Mouse (Mus musculus): Measurements from ENCODE around the gene Rac2. TPM values are rescaled to one million over a fixed set of nuclear protein-coding genes. Genes with fewer than 3 reads are reported as not detected.

Gene Rac2
- polyA plus RNA-seq (2017; shearing (Covaris generic)): 1,000 to 10,000 TPM; 2,622 to 2,716 TPM

DNA sequence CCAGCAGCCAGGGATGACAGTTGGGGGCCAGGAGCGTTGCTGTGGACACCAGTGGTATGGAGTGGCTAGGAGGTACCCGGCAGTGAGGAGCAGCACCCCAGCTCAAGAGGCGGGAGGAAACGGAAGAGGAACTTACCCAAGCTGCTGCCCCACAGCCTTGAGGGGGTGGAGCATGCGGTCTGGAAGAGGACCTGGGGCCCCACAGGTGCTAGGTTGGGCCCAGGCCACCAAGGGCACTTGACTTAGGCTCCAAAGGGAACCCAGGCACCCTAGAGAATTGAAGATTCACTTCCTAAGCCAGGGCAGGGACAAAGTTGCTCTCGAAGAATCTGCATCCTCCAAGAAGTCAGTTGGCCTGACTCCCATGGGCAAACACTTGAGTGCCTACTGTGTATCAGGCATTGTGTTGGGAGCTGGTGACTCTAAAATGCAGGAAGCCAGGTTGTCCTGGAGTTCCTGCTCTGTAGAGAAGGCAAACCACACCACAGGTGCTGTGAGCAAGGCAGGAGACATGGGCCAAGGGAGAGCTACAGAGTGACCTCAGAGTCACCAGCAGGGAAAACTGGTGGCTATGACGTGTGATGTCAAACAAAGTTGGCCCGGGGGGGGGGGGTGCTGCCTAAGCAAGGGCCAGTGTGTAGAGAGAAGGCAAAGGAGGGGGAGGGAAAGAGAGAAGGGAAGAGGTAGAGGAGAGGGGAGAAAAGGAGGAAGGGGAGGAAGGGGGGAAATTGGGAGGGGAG is at the start of gene Rac2:
Rac2 (minus strand) TSS at position 126 of the 740 bp plus-strand sequence.

DNA sequence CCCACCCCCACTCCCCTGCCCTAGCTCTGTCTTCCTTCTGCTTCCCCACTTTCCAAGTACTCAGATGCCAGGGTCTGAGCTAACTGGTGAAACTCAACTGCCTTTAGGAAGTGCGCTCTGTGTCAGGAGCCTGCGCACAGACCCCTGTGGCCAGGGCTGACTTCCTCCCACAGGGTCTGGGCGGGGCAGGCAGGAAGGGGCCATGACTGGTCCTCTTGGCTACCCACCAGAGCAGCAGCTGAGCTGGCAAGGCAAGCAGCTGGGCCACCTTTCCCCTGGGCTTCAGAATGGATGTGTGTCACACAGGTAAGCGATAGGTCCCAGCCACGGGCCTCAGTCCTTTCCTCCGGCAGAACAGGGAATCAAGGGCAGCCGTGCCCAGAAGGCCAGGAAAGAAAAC is 24.3 kb upstream of the Rac2 start, which contains the start of gene Cyth4:
Cyth4 (plus strand) TSS at position 134 of the 400 bp plus-strand sequence.

GRCm38 (mm10) chr15:78544561-78545001 is 28.0 kb downstream of the Rac2 start, which contains the start of gene Sstr3:
Gene Sstr3, minus strand, starts transcription at chr15:78544685.

DNA sequence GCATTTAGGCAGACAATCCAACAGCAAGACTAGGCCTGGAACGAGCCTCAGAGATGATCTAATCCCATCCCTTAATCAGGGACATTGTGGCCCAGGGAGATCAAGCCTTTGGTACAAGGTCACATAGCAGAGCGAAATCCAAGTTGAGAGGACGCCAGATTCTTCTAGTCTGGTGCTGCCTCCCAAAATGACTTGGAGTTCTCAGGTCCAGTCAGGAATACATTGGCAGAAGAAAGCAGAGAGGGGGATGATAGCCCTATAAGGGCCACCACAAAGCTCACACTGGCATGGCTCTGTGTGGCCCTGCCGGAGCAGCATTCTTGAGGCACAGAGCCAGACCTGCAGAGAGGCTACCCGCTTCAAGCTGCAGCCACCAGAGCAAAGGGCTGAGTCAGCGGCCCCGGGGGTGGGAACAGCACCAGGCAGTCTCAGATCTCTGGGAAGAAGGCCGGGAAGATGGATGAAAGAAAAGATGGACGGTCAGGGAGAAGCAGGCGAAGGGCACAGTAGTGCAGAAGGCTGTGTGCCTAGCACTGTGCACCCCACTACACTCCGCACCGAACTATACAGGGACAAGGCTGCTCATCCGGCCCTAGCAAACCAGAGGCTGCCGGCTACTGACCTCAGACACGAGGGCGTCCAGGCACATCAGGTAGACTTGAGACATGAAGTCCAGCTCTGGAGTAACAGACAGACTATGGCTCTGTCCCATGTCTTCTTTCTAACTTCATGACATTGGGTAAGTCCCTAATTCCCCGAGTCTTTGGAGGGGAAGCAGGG is 41.7 kb downstream of the Rac2 start, which contains the start of gene C1qtnf6:
C1qtnf6 (minus strand) TSS at position 746 of the 780 bp plus-strand sequence.

Other genes starting within 250 kb of the Rac2 start
- gene Csf2rb, start 247.0 kb downstream of the Rac2 start, polyA plus RNA-seq (2017; shearing (Covaris generic)): 1 to 10 TPM in 1 of 2 experiments, under 1 TPM in 1; 0.95 to 3.7 TPM
- gene Tex33, start 176.9 kb downstream of the Rac2 start, polyA plus RNA-seq (2017; shearing (Covaris generic)): not detected
- gene Tst, start 166.9 kb downstream of the Rac2 start, polyA plus RNA-seq (2017; shearing (Covaris generic)): under 1 TPM; 0.17 to 0.87 TPM
- gene Mpst, start 166.4 kb downstream of the Rac2 start, polyA plus RNA-seq (2017; shearing (Covaris generic)): 1 to 10 TPM; 1.5 to 8.3 TPM
- gene Kctd17, start 144.2 kb downstream of the Rac2 start, polyA plus RNA-seq (2017; shearing (Covaris generic)): 10 to 100 TPM; 12.6 to 37.3 TPM
- gene Tmprss6, start 104.1 kb downstream of the Rac2 start, polyA plus RNA-seq (2017; shearing (Covaris generic)): under 1 TPM in 1 of 2 experiments, not detected in 1; 0.45 TPM
- 1,000 to 10,000 TPM in 1 of 2 experiments, 100 to 1,000 TPM in 1; 363 to 1,113 TPM for gene Il2rb, start 77.5 kb downstream of the Rac2 start, polyA plus RNA-seq (2017; shearing (Covaris generic))
- gene C1qtnf6, start 41.4 kb downstream of the Rac2 start, polyA plus RNA-seq (2017; shearing (Covaris generic)): 10 to 100 TPM in 1 of 2 experiments, under 1 TPM in 1; 0.47 to 10.7 TPM
- gene Sstr3, start 28.1 kb downstream of the Rac2 start, polyA plus RNA-seq (2017; shearing (Covaris generic)): not detected
- gene Cyth4, start 24.3 kb upstream of the Rac2 start, polyA plus RNA-seq (2017; shearing (Covaris generic)): 100 to 1,000 TPM; 314 to 394 TPM
- gene Elfn2, start 146.0 kb upstream of the Rac2 start, polyA plus RNA-seq (2017; shearing (Covaris generic)): under 1 TPM; 0.05 to 0.99 TPM
- gene Mfng, start 200.7 kb upstream of the Rac2 start, polyA plus RNA-seq (2017; shearing (Covaris generic)): 100 to 1,000 TPM; 125 to 169 TPM
- gene Card10, start 230.3 kb upstream of the Rac2 start, polyA plus RNA-seq (2017; shearing (Covaris generic)): under 1 TPM; 0.39 to 0.80 TPM